Mouse (Mus musculus) testis, adult 2 months (tissue): ENCODE results near the gene Olfr1082. TPM values are rescaled to one million over a fixed set of nuclear protein-coding genes. Genes with fewer than 3 reads are reported as not detected.
"Not testable (repeated sequence)": the region's sequence is repeated elsewhere in the genome, so short reads cannot be mapped to it uniquely, and the experiment has no call there.

Experiments used
- H3K27ac ChIP-seq: fragments of 200-500 bp; 2 replicates; pipeline ENCODE4 v1.5.1; 2012; ENCODE audit warnings: low read depth, low read length; ENCODE audit not compliant: control insufficient read depth, insufficient read depth
- H3K27me3 ChIP-seq: fragments of 200-500 bp; 2 replicates; pipeline ENCODE4 v1.6.1; 2012; ENCODE audit warnings: mild to moderate bottlenecking, low read length, moderate library complexity; ENCODE audit not compliant: control insufficient read depth, insufficient read depth
- H3K36me3 ChIP-seq: fragments of 200-500 bp; 2 replicates; pipeline ENCODE4 v1.6.1; 2012; ENCODE audit warnings: mild to moderate bottlenecking, low read length; ENCODE audit not compliant: control insufficient read depth, insufficient read depth
- H3K4me1 ChIP-seq: fragments of 200-500 bp; 2 replicates; pipeline ENCODE4 v1.6.1; 2012; ENCODE audit warnings: low read length; ENCODE audit not compliant: control insufficient read depth, insufficient read depth
- H3K4me3 ChIP-seq: fragments of 200-500 bp; 2 replicates; pipeline ENCODE4 v1.5.1; 2012; ENCODE audit warnings: low read depth, mild to moderate bottlenecking, low read length, moderate library complexity, mixed read lengths; ENCODE audit not compliant: control insufficient read depth
- polyA plus RNA-seq: library from polyadenylated mRNA; depleted of rRNA; stranded (reverse); fragments of >200 nt; gene quantifications from 2 replicates; pipeline ENCODE4 v1.2.3, GENCODE M21; 2012; rRNA removed

Olfr1082 gene
- not detected in 2 replicates for polyA plus RNA-seq

GRCm38 (mm10) chr2:86598866-86599265 lies at the start of gene Olfr1082:
Gene Olfr1082 (minus strand): TSS chr2:86598966.
- H3K27ac ChIP-seq, H3K36me3 ChIP-seq, H3K4me3 ChIP-seq, H3K4me1 ChIP-seq, H3K27me3 ChIP-seq: not testable (repeated sequence)

GRCm38 (mm10) chr2:86639625-86640024 lies 40.9 kb upstream of the Olfr1082 start, which contains the start of gene Olfr1084:
Gene Olfr1084 (minus strand): TSS chr2:86639725.
- not testable (repeated sequence) for H3K27me3 ChIP-seq, H3K36me3 ChIP-seq, H3K4me1 ChIP-seq, H3K4me3 ChIP-seq, H3K27ac ChIP-seq

- H3K4me1 ChIP-seq, H3K36me3 ChIP-seq, H3K27ac ChIP-seq, H3K4me3 ChIP-seq, H3K27me3 ChIP-seq: not testable (repeated sequence)
Observed at GRCm38 (mm10) chr2:86558135-86558534, 40.6 kb downstream of the Olfr1082 start, which contains the start of gene Olfr1080. Gene Olfr1080 (minus strand): TSS chr2:86558235.

Other genes with a start within 250 kb of the Olfr1082 start
- not detected in 2 replicates for gene Olfr1055, start 248.7 kb downstream of the Olfr1082 start, polyA plus RNA-seq
- gene Olfr1056, start 236.5 kb downstream of the Olfr1082 start, polyA plus RNA-seq: not detected in 2 replicates
- gene Olfr1057, start 220.6 kb downstream of the Olfr1082 start, polyA plus RNA-seq: not detected in 2 replicates
- not detected in 2 replicates for gene Olfr1058, start 210.4 kb downstream of the Olfr1082 start, polyA plus RNA-seq
- not detected in 2 replicates for gene Olfr1061, start 184.9 kb downstream of the Olfr1082 start, polyA plus RNA-seq
- not detected in 2 replicates for gene Olfr1062, start 172.2 kb downstream of the Olfr1082 start, polyA plus RNA-seq
- not detected in 2 replicates for gene Olfr1065, start 148.4 kb downstream of the Olfr1082 start, polyA plus RNA-seq
- not detected in 2 replicates for gene Olfr1066, start 142.7 kb downstream of the Olfr1082 start, polyA plus RNA-seq
- gene Olfr228, start 111.6 kb downstream of the Olfr1082 start, polyA plus RNA-seq: not detected in 2 replicates
- gene Olfr1076, start 90.5 kb downstream of the Olfr1082 start, polyA plus RNA-seq: not detected in 2 replicates
- gene Olfr1079, start 56.5 kb downstream of the Olfr1082 start, polyA plus RNA-seq: not detected in 2 replicates
- gene Olfr1080, start 40.7 kb downstream of the Olfr1082 start, polyA plus RNA-seq: not detected in 2 replicates
- not detected in 2 replicates for gene Olfr1084, start 40.8 kb upstream of the Olfr1082 start, polyA plus RNA-seq
- not detected in 2 replicates for gene Olfr1085, start 63.1 kb upstream of the Olfr1082 start, polyA plus RNA-seq
- not detected in 2 replicates for gene Olfr1086, start 81.1 kb upstream of the Olfr1082 start, polyA plus RNA-seq
- gene Olfr1087, start 99.4 kb upstream of the Olfr1082 start, polyA plus RNA-seq: not detected in 2 replicates
- gene Olfr1089, start 134.7 kb upstream of the Olfr1082 start, polyA plus RNA-seq: not detected in 2 replicates
- 0.12 TPM in 1 of 2 replicates, not detected in the other for gene Olfr1090, start 160.0 kb upstream of the Olfr1082 start, polyA plus RNA-seq
- not detected in 2 replicates for gene Olfr1093, start 183.5 kb upstream of the Olfr1082 start, polyA plus RNA-seq
- not detected in 2 replicates for gene Olfr141, start 211.1 kb upstream of the Olfr1082 start, polyA plus RNA-seq
- gene Olfr1094, start 225.7 kb upstream of the Olfr1082 start, polyA plus RNA-seq: not detected in 2 replicates